Mouse (Mus musculus): ENCODE results near the gene Kcnab2.

Gene Kcnab2

DNA sequence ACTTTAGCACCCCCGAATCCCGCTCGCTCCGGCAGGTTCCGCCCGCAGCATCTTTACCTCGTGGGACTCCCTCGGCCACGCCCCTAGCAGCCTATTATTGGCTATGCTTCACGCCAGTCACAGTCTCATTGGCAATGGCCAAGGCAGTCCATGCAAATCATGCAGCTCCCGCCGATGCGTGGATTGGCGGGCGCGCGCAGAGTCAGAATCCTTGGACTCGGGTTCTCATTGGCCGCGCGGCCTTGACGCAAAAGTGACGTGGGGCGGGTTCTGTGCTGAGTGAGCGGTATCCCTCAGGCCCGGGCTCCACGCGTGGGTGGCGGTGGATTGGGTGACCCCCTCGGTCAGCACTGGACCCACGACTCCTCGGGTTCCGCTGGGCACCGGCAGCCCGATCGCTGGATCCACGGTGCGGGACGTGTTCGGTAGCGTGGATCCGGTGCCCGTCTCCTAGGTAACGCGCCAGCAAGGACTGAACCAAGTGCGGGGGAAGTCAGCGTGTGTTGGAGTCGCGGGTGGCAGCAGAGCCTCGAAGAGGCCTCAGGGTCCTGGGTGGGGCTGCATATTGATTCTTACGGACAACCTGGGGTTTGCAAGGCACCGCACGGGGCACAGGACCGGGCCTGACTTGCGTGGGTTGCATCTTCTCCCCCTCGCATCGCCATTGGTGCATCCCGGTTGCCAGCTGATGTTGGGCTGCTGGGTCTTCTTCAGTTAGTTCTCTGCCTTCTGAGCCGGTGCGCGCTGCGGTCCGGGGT lies at the start of gene Kcnab2:
Kcnab2 (minus strand) TSS at position 406 of the 758 bp plus-strand sequence.
- no peak for DNase-seq (ENCODE audit: extremely low read depth, low read depth)

GRCm38 (mm10) chr4:152520083-152520482 lies 42.4 kb upstream of the Kcnab2 start:
- DNase-seq (ENCODE audit: extremely low read depth, low read depth): no peak

DNA sequence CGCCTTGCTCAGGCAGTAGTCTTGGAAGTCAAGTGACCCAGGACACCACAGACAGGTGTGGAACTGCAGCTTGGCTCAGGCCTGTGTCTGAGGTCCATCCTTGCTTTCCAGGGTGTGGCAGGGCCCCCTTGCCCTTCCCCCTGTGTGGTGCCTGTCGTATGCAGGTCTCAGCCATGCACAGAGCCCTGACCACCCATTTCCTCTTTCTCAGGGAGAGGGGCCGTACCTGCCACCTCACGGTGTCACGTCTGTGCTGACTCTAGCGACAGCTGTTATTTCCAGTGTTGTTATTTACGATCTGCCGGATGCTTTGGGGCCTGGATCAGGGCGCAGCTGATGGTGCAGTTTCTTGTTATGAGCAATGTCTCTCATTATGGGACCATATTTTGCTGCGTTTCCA lies 41.4 kb upstream of the Kcnab2 start:
- DNase-seq (ENCODE audit: extremely low read depth, low read depth): no peak

DNA sequence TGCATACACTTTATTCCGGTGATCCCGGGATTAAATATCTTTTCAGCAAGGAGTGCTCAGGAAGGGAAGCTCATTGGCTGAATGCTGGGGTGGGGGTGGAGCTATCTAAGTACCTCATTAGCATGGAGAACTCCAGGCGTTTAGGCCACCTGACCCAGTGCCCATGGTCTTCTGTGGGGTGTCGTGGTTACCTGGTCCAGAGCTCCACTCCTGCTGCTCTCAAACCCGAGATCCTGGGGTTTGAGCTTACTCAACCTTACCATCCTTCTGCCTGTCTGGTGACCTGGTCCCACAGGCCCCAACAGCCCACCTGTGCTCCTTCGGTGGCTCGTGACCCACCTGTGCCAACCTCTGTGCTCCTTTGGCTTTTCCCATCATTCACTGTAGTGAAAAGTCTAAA lies 37.2 kb upstream of the Kcnab2 start:
- DNase-seq (ENCODE audit: extremely low read depth, low read depth): no peak

- no peak for DNase-seq (ENCODE audit: extremely low read depth, low read depth)
Observed at GRCm38 (mm10) chr4:152512221-152512925, 34.7 kb upstream of the Kcnab2 start.

DNA sequence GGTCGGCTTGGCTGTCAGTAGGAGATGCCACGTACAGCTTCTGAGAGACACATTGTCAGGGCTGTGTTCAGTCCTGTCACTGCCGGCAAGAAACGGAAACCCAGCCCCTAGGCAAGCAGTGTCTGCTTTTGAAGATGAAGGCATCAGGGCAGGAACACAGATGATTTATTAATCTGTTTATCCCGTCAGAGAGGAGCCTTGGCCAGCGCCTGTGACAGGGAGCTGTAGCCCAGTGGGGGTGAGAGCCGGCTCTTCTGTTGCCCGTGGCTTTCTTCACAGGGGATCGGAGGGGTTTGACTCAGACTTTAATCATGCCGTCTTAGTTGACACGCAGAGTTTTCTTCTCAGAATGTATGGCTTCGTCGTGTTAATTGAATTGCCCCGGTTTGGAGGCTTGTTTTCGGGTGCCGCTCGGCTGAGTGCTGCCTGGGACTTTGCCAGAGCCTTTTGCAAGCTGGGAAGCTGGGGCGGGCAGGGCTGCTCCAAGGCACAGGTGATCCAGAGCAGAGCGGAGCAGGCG lies 16.7 kb upstream of the Kcnab2 start:
- DNase-seq (ENCODE audit: extremely low read depth, low read depth): no peak

GRCm38 (mm10) chr4:152491250-152491899 lies 13.7 kb upstream of the Kcnab2 start:
- no peak for DNase-seq (ENCODE audit: extremely low read depth, low read depth)

- DNase-seq (ENCODE audit: extremely low read depth, low read depth): no peak
Observed at GRCm38 (mm10) chr4:152490311-152490710, 12.6 kb upstream of the Kcnab2 start.

DNA sequence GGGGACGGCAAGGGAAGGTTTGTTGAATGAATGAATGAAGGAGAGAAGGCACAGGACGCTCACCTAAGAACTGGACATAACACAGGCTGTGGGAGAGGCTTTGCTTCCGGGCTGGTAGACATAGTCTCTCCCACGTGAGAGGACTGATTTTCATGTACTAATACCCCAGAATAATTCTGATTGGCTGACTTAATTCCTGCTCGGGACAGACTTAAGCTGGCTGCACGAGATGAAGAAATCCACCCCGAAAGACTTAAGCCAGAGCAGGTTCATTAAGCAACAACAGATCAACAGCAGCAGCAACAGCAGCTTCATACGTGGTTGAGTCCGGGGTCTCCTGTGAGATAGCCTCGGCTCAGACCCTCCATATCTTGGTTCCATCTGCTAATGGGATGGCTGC lies 10.4 kb upstream of the Kcnab2 start:
- no peak for DNase-seq (ENCODE audit: extremely low read depth, low read depth)

DNA sequence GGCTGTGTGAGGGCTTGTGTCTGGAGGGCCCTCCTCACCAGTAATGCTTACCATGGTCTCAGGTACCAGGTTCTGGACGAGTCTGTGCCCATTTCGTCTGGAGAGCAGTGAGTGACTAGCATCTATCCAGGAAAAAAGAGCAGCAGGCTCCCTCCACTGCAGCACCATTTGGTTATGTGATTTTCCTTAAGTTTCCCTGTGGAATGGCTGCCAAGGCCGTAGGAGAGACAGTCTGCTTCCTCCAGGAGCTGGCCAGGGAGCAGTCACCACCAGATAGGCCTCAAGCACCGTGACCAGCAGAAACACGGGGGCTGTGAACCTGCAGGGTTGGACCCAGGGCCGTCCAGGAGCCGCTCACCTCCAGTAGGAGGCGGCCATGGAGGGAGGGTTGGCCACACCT lies 2.8 kb upstream of the Kcnab2 start:
- DNase-seq (ENCODE audit: extremely low read depth, low read depth): no peak

GRCm38 (mm10) chr4:152478224-152478567 lies 525 bp upstream of the Kcnab2 start:
- DNase-seq (ENCODE audit: extremely low read depth, low read depth): no peak

DNA sequence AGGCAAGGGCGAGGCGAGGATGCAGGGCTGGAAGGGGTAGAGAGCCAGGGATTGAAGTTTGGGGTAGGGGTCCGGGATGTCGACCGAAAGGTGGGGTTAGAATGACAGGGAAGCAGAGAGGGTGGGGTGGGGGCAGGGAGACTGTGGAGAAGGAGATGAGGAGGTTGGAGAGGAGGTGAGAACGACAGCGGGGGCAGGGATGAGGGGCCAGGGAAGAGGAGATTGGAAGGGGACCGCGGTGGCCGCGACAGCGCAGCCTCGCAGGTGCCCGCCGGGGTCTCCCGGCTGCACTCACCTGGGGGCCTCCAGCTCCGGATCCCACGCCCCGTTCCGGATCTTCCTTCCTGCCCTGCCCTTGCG lies 585 bp downstream of the Kcnab2 start:
- no peak for DNase-seq (ENCODE audit: extremely low read depth, low read depth)

DNA sequence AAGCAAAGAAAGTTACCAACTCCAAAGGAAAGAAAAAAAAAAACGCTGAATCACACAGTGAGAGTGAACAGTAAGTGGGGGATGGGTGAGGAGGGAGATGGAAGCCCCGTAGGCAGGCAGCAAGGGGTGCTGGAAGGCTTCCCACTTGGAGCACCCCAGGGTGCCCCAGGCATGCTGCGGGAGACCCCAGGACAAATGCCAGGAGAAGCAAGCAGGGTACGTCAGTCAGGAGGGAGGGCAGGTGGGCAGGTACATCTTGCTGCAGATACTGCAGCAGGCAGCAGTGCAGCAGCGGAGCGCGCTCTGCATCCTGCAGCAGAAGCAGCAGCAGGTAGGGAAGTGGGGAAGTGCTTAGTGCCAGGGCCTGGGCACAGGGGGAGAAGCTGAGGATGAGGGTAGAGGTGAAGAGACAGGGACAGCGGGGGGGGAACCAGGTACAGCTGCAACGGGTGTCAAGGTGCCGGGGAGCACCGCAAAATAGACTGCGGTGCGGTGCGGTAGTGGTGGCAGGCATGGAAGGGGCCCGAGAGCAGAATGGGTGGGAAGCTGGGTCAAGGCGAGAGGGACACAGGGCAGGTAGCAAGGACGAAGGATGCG lies 1.1 kb downstream of the Kcnab2 start, which contains the start of gene Nphp4:
Nphp4 (plus strand) TSS at position 280 of the 597 bp plus-strand sequence.
- no peak for DNase-seq (ENCODE audit: extremely low read depth, low read depth)

DNA sequence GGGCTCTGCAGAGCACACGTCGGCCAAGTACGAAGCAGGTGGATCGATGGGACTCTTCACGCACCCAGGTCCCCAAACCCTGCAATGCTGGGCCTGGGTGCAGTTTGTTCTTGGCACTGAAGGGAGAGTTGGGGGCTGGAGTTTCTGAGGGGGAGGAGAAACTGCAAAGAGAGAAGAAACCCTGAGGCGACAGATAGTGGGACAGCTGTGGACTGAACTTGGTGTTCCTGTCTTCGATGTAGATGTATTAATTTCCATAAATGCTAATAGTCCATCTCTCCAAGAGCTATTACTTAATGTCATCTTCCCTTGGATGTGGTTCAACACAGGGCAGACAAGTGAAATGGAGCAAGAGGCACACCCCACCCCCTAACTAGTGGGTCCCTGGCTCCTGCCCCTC lies 1.7 kb downstream of the Kcnab2 start:
- no peak for DNase-seq (ENCODE audit: extremely low read depth, low read depth)

GRCm38 (mm10) chr4:152467951-152468350 lies 9.7 kb downstream of the Kcnab2 start:
- DNase-seq (ENCODE audit: extremely low read depth, low read depth): no peak

DNA sequence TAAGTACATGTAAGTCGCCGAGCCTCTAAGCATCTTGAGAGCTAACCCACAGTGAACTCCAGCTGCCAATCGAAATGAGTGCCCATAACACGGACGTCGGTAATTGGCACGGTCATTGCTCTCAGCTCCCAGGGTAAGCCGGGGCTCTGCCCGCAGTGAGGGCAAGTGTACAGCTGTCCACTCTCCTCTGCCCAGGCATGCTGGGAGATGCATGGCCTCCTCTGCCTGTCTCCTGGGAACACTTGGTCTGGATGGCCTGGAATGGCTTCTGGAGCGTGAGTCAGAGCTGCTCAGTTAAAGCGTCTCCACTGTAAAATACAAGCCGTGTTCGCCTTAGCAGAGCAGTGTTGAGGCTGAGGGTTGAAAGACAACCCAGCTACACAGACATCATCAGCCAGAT lies 11.1 kb downstream of the Kcnab2 start:
- DNase-seq (ENCODE audit: extremely low read depth, low read depth): no peak

GRCm38 (mm10) chr4:152465116-152465515 lies 12.6 kb downstream of the Kcnab2 start:
- DNase-seq (ENCODE audit: extremely low read depth, low read depth): no peak

DNA sequence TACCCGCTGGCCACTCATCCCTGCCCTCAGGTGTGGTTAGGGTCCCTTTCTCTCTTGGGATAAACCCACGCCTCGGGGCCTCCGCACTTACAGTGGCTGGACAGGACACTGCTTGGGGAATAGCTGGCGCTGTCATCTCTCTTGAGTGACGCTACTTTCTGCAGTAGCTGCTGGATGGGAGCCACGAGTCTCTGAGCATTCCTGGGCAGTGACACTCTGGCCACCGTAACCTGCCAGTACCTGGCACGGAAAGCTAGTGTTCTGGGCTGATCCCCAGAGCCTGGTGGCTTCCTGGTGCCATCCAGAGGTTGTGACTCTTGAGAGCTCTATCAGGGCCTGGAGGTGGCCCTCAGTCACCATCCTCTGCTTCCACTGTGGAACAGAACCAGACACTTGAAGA lies 14.5 kb downstream of the Kcnab2 start:
- DNase-seq (ENCODE audit: extremely low read depth, low read depth): no peak

DNA sequence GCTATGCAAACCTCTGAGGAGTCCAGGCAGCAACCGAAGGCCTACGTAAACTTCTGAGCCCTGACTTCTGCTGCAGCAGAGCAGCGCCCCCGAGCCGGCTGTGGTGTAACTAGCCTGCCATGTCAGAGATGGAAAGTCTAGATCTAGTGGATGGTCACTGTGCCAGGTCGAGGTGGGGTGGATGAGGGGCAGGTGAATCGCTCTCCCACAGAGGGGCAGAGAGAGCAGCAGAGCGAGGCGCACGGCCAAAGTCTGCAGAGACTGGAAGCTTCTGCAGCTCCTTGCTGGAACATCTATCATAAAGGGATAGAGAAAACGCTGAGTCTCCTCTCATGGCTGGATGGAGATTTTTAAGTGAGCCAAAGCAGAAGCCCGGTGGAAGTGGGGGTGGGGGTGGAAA lies 15.2 kb downstream of the Kcnab2 start:
- no peak for DNase-seq (ENCODE audit: extremely low read depth, low read depth)

DNA sequence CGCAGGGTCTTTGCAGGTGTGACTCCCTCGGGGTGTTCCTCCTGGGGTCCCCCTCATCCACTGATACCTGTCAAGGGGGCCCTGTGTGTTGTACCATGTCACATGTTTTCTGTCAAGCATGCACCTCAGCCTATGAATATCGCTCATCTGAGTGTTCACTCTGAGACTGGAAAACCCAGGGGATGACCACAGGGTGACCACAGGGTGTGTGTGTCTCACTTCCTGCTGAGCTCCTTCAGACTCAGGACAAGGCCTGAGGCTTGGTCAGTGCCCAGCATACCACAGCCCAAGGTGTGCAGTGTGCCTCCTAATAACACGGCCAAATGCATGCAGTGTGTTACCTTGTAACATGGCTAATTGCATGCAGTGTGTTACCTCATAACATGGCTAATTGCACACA lies 20.0 kb downstream of the Kcnab2 start:
- no peak for DNase-seq (ENCODE audit: extremely low read depth, low read depth)

DNA sequence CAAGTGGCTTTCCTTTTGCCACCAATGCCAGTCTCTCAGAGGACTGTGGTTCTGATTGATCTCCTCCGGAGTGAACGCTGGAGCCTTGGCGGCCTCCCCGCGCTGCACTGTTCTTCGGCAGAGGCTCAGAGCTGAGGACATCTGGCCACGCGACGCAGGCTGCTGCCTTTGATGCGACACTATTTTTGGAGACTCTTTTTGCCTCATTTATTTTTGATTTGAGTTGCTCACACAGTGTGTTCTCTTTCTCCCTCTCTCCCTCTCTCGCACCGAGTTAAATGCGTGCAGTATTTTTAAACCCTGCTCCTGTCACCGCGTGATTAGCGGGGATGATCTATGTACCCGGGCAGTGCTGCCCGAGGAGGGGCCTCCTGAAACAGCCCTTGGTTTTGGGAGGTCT lies 21.1 kb downstream of the Kcnab2 start:
- DNase-seq (ENCODE audit: extremely low read depth, low read depth): no peak

DNA sequence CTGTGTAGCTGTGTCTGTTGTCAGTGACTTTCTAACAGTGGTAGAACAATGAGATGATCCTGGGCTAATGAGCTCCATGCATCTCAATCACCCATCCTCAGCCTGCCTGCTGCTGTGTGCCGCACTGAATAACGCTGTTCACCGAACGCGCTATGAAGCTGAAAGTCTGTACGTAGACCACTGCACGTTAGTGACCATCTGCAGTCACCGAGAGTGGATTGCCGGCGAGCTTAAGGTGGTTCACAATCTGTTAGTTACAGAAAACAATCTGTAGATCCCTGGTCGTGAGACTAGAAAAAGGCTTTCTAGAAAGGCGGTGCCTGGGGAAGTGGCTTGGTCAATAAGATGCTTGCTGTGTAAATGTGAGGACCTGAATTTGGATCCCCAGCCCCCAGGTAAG lies 23.5 kb downstream of the Kcnab2 start:
- DNase-seq (ENCODE audit: extremely low read depth, low read depth): no peak
